Mouse (Mus musculus) thymus, postnatal 0 days (tissue): ENCODE results near the gene Acp7. TPM values are rescaled to one million over a fixed set of nuclear protein-coding genes. Genes with fewer than 3 reads are reported as not detected.

Experiments used
- DNase-seq: peaks from one replicate; pipeline ENCODE4 v3.0.0-alpha.2; 2015; ENCODE audit warnings: low spot score
- polyA plus RNA-seq: library from polyadenylated mRNA; unstranded; fragments of >200 nt; fragmentation: Nextera tagmentation; extraction: Ambion mirVana; gene quantifications from 2 replicates; pipeline ENCODE4 v1.2.1, GENCODE M21; 2015

Acp7 gene
- polyA plus RNA-seq, 1 experiment from 2014 or later: 0.07 TPM

GRCm38 (mm10) chr7:28601668-28602067, 29.5 kb downstream of the Acp7 start:
- DNase-seq: peak; percentile 76

- peak; percentile 83 for DNase-seq
These were observed 30.1 kb downstream of the Acp7 start for GRCm38 (mm10) chr7:28601029-28601428.

- DNase-seq: no peak
These were observed 32.2 kb downstream of the Acp7 start for GRCm38 (mm10) chr7:28598951-28599350.

GRCm38 (mm10) chr7:28597642-28598446, 33.3 kb downstream of the Acp7 start, which contains the start of the genes Samd4b and Pak4:
Gene Samd4b (minus strand): TSS chr7:28598144.
Gene Pak4 (minus strand): TSS chr7:28598185.
- DNase-seq: peak; percentile 98

GRCm38 (mm10) chr7:28597277-28597570, 33.9 kb downstream of the Acp7 start:
- DNase-seq: no peak

GRCm38 (mm10) chr7:28596436-28597276, 34.5 kb downstream of the Acp7 start:
- DNase-seq: no peak

- DNase-seq: no peak
These were observed 35.2 kb downstream of the Acp7 start for GRCm38 (mm10) chr7:28595751-28596435.

GRCm38 (mm10) chr7:28593206-28594111, 37.7 kb downstream of the Acp7 start:
- DNase-seq: no peak

- no peak for DNase-seq
These were observed 39.3 kb downstream of the Acp7 start for GRCm38 (mm10) chr7:28591862-28592261.

GRCm38 (mm10) chr7:28587644-28588043, 43.5 kb downstream of the Acp7 start:
- no peak for DNase-seq

GRCm38 (mm10) chr7:28586663-28587411, 44.3 kb downstream of the Acp7 start:
- no peak for DNase-seq

GRCm38 (mm10) chr7:28585001-28585400, 46.1 kb downstream of the Acp7 start:
- no peak for DNase-seq

GRCm38 (mm10) chr7:28584468-28584867, 46.7 kb downstream of the Acp7 start:
- no peak for DNase-seq

- no peak for DNase-seq
These were observed 47.4 kb downstream of the Acp7 start for GRCm38 (mm10) chr7:28583570-28584344.

- peak; percentile 37 for DNase-seq
These were observed 48.3 kb downstream of the Acp7 start for GRCm38 (mm10) chr7:28582841-28583240.

GRCm38 (mm10) chr7:28581721-28582120, 49.4 kb downstream of the Acp7 start:
- DNase-seq: peak; percentile 42

GRCm38 (mm10) chr7:28579826-28580225, 51.3 kb downstream of the Acp7 start:
- DNase-seq: no peak

GRCm38 (mm10) chr7:28578543-28579053, 52.5 kb downstream of the Acp7 start:
- DNase-seq: no peak
